Mouse (Mus musculus): Measurements from ENCODE around the gene Rasl12.

Gene Rasl12

DNA sequence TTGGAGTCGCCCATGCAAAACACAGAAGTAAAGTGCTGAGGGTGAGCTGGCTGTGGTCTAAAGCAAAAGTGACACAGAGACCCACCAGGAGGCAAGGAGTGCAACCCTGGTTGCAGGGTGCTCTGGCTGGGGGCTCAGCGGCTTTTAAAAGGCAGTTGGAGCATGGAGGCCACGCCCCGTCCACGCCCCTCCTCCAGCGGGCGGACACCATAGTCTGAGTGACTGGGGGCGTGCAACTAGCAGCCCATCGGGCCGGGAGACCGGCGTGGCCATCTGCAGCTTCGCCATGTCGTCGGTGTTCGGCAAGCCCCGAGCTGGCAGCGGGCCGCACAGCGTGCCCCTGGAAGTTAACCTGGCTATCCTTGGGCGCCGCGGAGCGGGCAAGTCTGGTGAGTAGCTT, at the start of gene Rasl12:
Gene Rasl12, plus strand, starts transcription at position 228 of the 400 bp plus-strand sequence.
- DNase-seq (ENCODE audit: low read depth): peak; percentile 41

DNA sequence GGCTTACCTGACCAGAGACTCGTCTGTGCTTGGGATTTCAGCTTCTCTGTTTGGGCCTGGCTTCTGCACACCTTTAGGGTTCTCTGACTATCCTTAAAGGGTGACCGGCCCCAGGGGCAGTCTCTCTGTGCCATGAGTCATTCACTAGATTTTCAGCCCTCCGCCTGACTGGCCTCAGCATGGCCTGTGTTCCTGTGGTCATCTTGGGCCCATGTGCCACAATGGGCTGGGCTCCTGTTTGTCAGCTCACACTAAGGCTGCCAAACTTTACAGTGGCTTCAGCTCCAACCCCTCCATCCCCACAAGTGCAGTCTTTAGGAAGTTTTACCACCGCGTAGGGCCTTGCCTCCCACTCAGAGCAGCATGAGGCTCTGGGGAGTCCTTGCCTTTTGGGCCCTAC, 45.1 kb upstream of the Rasl12 start:
- DNase-seq (ENCODE audit: low read depth): no peak

DNA sequence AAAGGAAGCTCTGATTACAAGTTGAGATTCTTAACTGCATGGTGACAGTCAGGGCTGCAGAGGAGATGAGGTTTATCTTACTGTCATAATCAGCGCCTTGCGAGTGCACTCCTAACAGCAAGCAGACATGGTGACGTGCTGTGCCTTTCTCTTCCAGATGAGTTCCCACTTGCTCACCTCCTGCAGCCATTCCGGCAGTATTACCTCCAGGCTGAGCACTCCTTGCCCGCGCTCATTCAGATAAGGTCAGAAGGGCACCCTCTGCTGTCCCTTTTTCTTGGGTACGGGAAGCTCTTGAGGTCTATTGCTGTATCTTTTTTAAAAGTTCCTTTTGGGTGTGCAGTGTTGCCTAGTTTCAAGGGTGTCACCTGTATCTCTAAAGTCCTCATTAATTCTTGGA, 41.7 kb upstream of the Rasl12 start:
- no peak for DNase-seq (ENCODE audit: low read depth)

DNA sequence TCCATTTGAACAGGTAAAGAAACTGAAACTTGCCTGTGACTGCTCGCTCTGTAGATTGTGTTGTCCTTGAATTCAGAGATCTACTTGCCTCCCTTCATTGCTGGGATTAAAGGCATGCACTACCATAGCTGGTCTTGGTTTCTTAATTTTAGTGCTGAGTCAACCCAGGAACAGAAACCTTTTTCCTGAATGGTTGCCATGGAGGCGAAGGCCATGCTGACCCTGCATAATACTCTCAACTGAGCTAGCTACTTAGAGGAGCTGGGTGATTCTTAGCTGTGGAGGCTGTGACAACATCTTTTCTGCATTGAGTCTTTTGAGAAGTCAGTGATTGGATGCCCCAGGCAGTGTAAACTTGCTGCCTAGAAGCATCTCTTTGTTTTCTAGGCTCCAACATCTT, 41.3 kb upstream of the Rasl12 start:
- DNase-seq (ENCODE audit: low read depth): no peak

DNA sequence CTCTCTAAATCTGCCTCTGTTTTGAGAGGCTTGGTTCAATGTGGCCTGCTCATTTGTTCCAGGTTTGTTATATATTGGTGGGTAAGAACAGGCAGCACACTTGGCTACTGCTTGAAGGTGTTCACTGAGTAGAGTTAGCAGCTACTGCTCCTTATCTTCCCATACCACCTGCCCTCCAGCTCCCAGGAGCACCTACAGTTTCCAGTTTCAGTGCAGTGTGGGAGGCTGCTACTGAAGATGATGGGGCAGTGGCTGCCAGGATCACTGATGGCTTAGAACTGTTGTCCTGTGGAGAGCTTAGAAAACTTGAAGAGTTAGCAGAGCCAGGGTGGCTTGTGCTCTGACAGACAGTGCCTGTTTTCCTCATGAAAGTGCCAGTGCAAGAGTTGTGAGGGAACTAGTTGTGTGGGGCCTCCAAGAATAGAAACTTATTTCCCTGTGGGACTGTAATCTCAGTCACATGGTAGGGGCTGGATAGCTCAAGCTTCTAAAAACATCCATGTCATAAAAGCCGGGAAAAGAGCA, 39.3 kb upstream of the Rasl12 start:
- peak; percentile 43 for DNase-seq (ENCODE audit: low read depth)

DNA sequence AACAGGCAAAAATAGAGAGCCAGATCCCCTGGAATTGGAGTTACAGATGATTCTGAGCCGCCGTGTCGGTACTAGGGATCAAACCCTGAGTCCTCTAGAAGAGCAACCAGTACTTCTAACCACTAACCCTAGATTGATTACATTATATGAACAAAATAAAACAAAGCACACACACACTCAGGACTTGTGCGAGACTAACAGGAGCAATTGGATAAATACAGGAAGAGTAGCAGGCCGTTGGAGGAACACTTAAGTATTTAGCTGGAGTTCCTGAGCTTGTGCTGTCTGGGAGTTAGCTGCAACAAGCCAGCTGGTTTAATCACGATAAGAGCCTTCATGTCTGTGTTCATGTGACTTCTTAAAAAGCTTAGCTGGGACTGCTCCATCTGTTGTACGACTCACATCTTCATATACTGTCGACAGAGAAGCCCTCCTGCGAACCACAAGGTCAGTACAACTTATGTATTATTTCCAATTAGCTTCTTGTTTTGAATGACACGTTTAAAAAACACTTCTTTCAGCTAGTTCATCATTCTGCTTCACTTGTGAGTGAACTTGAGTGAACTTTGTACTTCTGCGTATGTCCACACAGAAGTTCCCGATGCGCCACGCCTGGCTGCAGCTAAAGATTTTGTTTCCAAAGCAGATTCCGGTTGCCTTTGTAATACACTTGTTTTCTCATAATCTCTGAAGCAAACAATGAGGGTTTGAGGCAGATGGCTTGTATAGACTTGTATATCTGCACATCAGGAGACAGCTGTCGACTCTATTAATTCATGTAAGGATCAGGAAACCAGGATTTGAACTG, 37.5 kb upstream of the Rasl12 start, which contains the start of gene Ubap1l:
Gene Ubap1l, plus strand, starts transcription at position 401 of the 808 bp plus-strand sequence.
- DNase-seq (ENCODE audit: low read depth): no peak

DNA sequence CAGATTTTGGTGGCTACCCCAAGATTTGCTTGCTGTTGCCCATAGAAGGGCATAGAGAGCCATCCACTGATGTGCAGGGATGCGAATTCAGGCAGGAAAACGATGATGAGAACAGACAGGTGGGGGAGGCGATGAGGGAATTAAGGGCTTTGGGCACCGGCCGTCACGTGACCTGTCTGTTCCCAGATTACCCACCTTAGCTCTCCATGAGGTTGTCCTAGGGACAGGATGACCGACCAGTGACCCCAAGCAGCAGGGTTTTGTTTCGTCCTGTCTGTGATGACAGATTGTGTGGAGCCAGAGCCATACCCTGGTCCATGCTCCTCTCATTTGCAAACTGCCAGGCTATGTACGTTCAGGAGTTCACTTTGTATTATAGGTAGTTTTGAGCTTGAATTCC, 34.6 kb upstream of the Rasl12 start:
- DNase-seq (ENCODE audit: low read depth): no peak

DNA sequence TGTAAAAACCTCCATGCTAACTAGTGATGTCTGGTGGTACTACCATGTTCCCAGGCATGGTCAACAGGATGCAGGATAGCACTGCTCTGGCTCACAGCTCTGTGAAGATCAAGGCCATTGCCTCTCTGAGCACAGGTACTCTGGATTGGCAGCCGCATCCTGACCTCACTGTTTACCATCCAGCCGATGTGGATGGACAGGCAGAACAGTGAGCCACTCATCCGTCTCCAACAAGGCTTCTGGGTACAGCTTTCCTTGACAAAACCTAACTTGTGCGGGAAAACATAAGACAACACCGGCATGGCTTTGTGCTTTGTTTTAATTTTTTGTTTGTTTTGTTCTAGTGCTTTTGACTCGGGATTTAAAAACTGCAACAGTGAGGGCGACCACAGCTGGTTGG, 32.6 kb upstream of the Rasl12 start:
- no peak for DNase-seq (ENCODE audit: low read depth)

DNA sequence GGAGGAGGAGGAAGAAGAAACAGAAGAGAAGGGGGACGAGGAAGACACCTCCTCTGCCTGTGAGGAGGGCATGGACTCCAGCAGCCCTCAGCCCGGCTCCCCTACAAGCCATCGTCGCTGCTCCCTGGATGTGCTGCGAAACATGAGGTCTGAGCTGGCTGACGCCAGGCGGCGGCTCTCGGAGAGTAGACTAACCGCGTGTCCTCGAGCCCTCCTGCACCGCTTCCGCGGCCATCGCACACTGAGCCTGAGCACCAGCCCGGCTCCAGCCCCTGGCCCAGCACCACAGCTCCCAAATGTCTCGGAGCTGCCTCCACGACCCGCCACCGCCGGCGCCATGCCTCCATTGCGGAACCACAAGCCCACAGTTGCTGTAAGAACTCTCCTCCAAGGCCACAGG, 26.6 kb upstream of the Rasl12 start:
- DNase-seq (ENCODE audit: low read depth): no peak

DNA sequence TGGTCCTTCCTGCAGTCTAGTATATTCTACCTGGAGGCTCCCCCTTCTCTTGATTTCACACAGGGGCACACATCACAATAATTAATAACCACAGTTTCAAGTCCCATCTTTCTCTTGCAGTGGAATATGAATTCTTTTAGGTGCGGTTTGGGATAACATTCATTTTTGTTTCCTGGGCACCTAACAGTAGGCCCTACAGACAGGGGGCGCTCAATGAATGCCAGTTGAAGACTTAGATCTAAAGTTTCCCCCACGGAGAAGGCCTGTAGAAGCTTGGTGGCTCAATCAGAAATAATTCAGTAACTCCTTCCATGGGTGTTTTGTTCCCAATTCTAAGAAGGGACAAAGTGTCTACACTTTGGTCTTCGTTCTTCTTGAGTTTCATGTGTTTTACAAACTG, 25.9 kb upstream of the Rasl12 start:
- no peak for DNase-seq (ENCODE audit: low read depth)

DNA sequence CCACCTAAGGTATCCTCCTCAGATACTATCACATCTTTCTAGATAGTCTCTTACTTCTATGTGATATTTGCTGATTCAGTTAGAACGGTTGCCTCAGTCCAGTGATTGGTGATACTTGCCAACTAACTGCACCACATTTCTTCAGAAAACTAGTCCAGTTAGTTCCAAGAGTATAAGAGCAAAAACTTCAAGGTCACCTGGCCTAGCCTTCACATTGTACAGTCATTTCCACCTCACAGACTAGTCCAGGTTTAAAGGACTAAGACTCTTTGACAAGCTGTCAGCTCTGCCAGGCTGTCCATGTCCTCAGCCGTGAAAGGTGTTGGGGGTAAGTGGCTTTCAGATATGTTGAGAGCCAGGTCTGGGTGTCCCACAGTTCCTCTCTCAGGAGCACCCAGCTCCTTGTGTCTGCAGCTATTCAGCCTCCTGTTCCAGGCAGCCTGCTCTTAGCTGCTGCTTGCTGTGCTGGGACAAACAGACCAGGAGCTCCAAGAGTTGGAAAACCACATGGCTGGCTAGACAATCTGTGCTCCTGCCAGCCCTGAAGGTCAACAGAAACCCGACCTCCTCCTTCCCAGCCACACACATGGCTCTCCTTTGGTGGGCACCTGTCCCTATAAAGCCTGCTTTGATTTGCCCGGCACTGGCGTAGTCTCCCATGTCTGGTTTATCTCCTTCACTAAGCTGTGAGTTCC, 23.7 kb upstream of the Rasl12 start:
- no peak for DNase-seq (ENCODE audit: low read depth)

DNA sequence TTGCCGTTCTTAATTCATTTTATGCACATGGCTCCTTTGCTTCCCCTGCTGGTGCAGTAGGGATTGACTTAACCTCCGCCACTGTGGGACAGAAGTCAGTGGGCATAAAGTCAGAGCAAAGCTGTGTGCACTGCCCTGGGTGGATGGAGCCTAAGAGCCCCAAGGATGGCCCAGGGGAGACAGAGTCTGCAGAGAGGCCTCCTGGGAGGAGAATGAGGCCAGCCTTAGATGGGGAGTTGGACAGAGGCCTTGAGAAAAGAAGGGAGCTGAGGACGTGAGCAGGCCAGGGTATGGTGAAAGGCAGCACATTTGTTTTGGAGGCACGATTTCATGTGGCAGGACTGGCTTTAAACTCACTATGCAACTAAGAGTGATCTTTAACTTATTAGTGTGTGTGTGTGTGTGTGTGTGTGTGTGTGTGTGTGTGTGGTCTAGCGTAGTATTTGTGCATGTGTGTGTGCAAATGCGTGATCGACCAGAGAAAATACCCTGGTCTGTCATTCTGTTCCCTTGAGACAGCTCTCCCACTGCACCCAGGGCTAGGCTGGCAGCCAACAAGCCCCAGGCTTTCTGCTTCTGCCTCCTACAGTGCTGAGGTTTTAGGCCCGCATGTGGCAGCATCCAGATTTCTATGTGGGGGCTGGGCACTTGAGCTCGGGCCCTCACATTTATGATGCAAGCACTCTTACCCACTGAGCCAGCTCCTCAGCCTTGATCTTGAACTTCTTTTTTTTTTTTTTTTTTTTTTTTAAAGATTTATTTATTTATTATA, 23.0 kb upstream of the Rasl12 start:
- no peak for DNase-seq (ENCODE audit: low read depth)

DNA sequence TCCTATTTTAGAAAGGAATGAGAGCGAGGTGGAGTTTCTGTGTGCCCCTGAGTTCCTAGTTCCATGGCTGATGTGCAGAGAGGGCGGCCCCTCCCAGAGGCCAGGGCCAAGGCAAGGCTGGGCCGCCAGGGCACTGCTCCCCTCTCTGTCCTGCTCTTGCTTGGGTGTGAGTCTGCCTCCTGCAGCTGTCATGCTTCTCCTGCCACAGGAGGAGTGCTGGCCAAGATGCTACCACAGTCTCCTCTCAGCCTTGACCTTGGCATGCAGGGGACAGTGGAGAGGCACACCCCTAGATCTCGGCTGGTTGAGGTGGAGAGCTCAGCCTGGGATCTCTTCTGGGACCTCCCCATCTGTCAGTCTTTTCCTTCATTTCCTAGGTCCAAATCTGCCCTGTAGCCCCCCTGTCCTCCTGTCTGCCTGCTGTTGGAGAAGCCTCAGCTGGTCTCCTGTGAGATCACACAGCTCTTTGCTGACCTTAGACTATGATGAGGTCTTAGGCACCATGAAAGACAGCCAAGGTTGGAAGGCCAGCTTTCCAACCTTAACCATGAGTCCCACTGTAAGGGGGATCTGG, 17.2 kb upstream of the Rasl12 start:
- DNase-seq (ENCODE audit: low read depth): no peak

DNA sequence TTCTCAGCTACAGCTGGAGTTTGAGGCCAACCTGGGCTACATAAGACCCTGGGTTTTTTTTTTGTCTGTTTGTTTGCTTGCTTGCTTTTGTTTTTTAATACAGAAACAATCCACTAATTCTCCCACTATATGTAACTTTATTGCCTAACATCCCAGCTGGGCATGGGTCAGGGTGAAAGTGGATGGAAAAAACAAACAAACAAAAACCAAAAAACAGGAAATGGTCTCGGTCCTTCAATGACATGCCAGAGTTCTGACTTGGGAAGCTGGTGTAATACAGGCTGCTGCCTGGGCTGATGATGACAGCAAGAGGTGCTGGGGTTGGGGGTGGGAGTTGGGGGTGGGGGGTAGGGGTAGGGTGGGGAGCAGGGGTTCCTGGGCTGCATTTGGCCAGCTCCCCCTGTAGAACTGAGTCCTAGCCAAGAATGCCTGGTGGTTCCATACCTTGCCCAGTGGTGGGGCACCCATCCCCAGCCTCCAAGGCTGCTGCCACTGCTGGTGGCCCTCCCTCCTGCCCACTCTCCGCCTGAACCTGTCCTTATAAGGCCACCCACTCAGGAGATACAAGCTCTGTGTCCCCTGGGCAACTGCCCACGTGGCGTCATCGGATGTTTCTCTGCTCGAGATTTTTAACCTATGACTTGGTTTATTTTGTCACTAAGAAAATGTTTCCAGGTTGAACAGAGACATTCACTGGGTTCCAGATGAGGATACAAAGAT, 16.1 kb upstream of the Rasl12 start:
- no peak for DNase-seq (ENCODE audit: low read depth)

DNA sequence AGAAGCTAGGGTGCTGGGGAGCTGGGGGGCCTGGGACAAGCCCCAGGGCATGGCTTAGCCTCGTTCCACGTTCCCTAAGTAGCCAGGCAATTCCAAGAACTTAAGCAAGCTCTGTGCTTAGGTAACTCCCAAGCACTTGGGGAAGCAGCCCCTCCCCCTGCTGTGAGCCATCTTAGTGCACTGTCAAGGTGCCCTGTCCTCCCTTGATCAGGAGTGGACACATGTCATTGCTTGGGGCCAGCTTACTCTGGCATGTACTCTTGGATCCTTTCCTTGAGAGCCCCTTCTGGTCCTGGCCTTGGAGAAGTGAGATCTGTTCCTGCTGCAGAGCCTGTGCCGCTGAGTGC, 15.6 kb upstream of the Rasl12 start:
- no peak for DNase-seq (ENCODE audit: low read depth)

DNA sequence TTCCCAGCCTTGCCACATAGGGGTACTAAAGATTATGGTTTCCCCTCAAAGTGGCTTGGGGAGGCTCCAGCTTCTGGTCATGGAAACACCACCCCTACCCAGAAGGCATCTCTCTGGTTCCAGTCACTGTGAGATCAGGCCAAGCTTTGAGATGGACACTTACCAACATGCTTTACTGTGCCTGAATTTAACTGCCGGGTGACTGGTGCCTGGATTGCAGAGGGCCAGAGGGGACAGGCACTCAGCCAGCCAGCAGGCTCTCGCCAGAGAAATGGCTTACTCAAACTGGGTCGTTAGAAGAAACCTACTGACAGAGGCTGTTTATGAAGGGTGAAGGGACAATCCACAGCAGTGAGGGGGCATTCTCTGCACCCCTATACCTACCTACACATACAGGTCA, 14.0 kb upstream of the Rasl12 start:
- no peak for DNase-seq (ENCODE audit: low read depth)

DNA sequence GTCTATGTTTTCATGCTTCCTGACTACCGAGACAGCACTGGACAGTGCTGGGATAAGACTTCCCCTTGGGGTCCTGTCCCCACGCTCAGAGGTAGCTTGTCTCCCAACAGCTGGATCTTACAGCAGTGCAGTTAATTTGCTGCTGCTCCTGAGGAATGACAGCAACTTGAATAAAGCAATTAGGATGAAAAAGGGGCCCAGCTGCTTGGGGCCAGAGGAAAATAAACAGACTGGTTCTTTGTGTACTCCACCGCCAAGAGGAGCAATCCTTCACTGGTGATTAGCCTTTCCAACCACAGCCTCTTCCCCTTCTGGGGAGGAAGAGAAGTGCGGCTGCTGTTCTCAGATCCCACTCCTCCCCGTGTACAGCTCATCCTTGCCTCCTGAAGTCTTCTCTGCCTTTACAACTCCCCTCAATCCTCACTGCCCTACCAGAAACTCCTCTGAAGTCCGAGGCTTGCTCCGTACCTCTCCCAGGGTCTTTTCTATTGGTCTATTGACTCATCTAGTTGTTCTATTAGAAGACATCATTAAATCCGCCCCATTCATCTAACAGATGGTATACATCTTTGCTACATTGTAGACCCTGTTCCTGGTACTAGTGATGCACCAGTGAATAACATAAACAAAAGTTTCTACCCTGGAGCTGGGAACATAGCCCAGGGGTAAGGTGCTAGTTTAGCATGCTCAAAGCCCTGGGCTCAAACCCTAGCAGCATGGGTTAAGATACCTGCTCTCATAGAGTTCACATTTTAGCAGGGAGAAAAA, 11.7 kb upstream of the Rasl12 start:
- no peak for DNase-seq (ENCODE audit: low read depth)

DNA sequence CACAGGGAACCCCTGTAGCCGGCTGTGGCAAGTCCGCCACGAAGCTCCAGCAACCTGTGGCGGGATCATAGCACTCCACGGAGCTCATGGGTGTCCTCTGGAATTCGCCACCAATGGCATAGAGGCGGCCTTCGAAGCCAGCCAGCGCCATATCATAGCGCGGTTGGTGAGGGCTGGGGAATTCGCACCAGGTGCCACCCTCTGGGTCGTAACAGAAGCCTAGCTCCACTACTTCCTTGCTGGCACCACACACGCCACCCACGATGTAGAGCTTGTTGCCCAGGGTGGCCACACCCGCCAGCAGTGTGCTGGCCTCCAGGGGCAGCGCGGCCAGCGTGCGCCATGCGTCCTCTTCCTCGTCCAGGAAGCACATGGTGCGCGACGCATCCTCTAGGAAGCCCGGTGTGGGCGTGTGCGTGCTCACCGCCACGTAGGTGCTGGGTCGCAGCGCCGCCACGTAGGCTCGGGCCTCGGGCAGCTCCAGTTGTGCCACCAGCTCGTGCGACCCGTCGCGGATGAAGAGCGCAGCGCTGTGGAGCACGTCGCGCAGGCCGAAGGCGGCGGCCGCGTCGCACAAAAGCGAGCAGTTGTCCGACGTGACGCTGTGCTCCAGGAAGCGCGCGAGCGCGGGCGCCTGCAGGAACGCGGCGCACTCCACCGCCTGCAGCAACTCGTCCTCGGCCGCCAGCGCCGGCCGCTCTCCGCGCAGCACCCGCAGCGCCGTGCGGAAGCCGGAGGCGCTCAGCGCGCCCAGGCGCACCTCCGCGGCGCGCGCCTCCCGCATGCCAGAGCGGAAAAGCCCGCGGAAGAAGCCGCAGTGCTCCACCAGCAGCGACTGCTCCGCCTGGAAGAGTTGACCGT, 7.3 kb upstream of the Rasl12 start:
- DNase-seq (ENCODE audit: low read depth): no peak

DNA sequence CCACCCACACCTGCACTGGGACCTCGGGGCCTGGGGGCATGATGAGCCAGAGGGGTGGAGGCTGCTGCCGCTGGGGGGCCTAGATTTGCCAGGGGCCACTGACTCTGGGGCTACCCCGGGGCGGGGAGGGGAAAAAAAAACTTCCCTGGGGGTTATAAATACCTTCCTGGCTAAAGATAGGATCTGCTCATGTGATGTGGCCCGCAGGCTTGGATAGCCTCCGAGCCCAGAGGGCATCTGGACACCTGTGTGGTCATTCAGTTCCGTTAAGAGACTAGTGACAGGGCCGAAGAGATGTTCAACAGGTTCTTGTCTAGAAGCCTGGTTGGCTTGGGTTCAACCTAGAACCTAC, 6.7 kb upstream of the Rasl12 start, which contains the start of gene Kbtbd13:
Gene Kbtbd13, minus strand, starts transcription at position 40 of the 352 bp plus-strand sequence.
- no peak for DNase-seq (ENCODE audit: low read depth)
